Mouse (Mus musculus): Measurements from ENCODE around the gene Kank4.
"Not testable (repeated sequence)": the region's sequence is repeated elsewhere in the genome, so short reads cannot be mapped to it uniquely, and the experiment has no call there.

The Kank4 gene

GRCm38 (mm10) chr4:98831726-98832125, 14.4 kb upstream of the Kank4 start:
- no peak for DNase-seq (ENCODE audit: low read depth, low spot score)

DNA sequence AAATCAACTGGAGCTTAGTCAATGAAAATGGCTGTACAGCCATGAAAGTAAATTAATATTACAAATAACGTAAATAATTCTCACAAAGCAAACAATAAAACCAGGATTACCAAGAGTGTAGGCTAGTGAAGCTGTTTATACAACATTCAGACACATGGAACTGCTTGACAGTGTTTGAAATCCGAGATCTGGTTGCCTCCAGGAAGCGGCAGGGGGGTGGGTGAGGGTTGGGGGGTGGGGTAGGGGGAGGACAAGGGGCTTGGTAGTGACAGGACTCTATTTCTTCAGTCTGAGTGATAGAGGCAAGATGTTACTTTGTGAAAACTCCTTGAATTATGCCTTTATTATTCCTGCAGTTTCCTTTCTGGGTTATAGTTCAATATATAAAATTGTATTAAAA, 9.4 kb upstream of the Kank4 start:
- no peak for DNase-seq (ENCODE audit: low read depth, low spot score)

GRCm38 (mm10) chr4:98823740-98824139, 6.4 kb upstream of the Kank4 start, which contains the start of gene I0C0044D17Rik:
Gene I0C0044D17Rik, minus strand, starts transcription at chr4:98823840.
- DNase-seq (ENCODE audit: low read depth, low spot score) = not testable (repeated sequence)

DNA sequence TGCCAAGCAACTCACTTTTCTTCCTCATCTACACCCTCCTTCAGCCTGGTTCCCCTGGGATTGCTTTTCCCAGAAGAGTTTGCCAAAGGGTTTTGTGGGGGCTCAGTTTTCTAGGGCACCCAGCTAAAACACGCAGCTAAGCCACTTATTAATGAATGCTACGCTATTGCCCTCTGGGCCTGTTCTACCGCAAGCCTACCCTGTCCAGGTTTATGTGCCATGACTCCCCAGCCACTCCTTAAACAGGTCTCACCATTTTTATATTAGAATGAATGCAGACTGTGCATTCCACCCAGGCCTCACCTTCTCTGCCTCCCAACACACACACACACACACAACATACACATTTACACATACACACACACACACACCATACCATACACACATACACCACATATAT, 5.7 kb upstream of the Kank4 start:
- DNase-seq (ENCODE audit: low read depth, low spot score) = no peak

GRCm38 (mm10) chr4:98822478-98822877, 5.1 kb upstream of the Kank4 start:
- DNase-seq (ENCODE audit: low read depth, low spot score) = no peak

GRCm38 (mm10) chr4:98819216-98819755, 1.9 kb upstream of the Kank4 start:
- no peak for DNase-seq (ENCODE audit: low read depth, low spot score)

DNA sequence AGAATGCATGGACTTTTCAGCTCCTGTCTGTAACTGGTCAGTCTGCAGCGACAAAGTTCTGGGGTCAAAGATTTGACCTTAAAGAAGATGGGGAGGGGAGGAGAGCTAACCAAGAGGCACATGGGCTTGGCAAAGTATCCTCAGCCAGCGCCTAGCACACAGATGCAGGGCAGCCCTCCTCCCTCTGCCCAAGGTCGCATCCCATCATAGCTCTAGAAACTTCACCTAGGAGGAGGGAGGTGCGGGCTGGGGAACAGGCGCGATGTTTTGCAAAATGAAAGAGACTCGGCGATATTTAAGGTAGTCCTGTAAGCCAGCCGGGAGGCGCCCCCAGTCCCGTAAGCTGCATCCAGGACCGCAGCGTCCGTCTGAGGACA, 542 bp downstream of the Kank4 start:
- no peak for DNase-seq (ENCODE audit: low read depth, low spot score)

GRCm38 (mm10) chr4:98806306-98806705, 11.0 kb downstream of the Kank4 start:
- no peak for DNase-seq (ENCODE audit: low read depth, low spot score)

DNA sequence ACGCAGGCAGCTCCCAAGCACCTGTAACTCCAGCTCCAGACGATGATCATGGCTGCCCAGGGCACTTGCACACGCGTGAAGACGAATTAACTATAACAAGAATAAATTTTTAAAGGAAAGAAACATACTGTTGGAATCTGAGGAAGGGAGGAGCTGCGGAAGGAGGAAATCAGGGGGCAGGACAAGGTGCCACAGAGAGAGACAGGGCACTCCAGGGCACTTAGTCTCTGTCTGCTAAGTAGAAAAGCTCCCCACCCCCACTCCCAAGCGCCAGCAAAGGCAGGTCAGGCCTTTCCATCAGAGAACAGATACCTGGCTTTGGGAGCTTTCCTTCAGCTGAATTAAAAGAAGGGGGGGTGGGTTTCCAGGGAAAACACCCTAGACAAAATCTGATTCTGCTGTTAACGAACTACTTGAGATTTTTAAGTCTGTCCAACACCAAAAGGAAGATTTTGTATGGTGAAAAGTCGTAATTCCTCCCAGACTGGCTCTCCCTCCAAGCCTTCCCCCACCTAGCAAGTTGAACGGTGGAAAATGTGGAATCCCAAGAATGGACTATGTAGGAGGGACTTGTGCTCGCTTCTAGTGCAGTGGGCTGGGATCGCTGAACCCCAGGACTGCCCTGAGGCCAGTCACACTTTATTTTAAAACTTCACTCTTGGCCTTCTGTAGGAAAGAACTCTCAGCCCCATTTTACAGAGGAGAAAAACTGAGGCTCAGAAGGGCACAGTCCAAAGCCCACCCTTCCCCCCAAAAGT, 11.9 kb downstream of the Kank4 start:
- DNase-seq (ENCODE audit: low read depth, low spot score) = peak; percentile 85

DNA sequence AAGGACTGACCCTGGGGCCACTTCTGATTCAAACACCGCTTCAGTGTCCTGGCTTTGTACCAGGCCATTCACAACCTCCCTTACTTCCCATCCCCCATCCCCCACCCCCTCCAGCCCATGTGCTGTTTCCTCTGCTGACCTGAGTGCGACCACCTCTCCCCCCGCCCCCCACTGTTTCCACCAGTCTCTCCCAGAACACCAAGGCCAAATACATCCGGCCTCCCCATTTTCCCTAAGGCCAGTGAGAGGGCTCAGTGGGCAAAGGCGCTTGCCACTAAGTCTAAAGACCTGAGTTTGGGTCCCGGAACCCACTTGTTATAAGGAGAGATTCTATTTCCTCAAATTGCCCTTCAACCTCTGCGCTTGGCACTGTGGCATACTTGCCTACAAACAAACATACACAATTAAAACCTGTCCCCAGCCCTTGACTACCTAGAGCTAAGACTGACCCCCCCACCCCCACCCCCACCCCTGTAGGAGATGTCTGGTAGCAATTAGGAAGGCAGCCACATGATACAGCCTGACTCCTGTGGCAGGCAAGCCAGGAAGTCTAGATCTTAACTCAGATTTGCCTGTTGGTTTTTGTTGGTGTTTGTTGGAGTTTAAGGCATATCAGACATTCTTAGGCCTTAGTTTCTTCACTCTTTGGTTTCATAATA, 12.7 kb downstream of the Kank4 start:
- peak; percentile 75 for DNase-seq (ENCODE audit: low read depth, low spot score)

DNA sequence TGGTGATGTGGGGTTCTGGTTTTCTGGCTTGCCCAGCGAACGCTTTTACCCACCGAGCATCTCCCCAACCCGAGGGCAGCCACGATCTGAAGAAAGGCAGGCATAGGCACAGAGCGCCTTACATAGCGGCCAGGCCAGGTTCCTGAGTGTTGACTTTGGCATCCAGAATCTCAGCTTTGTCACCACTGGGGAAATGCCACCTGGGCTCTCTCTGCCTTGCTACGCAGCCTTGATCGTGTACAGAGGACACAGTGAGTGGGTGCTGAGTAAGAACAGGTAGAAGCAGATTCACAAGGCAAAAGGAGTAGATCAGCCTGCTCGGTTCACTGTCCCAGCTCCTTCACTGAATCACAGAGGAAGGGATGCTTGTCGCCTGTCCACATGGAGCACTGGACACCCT, 15.6 kb downstream of the Kank4 start:
- DNase-seq (ENCODE audit: low read depth, low spot score) = no peak

- DNase-seq (ENCODE audit: low read depth, low spot score) = no peak
Observed at GRCm38 (mm10) chr4:98800824-98801223, 16.5 kb downstream of the Kank4 start.

- peak; percentile 56 for DNase-seq (ENCODE audit: low read depth, low spot score)
Observed at GRCm38 (mm10) chr4:98796591-98797341, 20.6 kb downstream of the Kank4 start.

GRCm38 (mm10) chr4:98795241-98795640, 22.1 kb downstream of the Kank4 start:
- DNase-seq (ENCODE audit: low read depth, low spot score) = no peak

GRCm38 (mm10) chr4:98793486-98793885, 23.9 kb downstream of the Kank4 start:
- peak; percentile 62 for DNase-seq (ENCODE audit: low read depth, low spot score)

- DNase-seq (ENCODE audit: low read depth, low spot score) = peak; percentile 62
Observed at GRCm38 (mm10) chr4:98790721-98791120, 26.6 kb downstream of the Kank4 start.

DNA sequence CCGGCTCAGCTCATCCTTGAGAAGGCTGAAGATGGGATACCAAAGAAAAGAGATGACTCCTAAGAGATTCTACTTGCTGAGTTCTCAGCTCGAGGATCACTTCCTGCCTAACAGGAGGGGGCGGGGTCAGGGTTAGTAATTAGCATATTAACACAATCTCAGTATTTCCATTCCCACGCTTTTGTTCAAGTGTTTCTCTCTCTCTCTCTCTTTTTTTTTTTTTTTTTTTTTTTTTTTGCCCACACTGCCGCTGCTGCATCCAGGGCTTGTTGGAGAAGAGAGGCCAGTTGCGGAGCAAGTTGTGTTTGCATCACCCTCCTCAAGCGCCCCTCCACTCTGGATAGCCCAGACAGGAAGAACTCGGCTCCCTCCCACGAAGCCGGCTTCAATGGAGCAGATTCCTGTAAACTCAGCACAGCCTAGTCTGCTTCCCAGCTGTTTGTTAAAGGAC, 27.5 kb downstream of the Kank4 start:
- peak; percentile 79 for DNase-seq (ENCODE audit: low read depth, low spot score)

DNA sequence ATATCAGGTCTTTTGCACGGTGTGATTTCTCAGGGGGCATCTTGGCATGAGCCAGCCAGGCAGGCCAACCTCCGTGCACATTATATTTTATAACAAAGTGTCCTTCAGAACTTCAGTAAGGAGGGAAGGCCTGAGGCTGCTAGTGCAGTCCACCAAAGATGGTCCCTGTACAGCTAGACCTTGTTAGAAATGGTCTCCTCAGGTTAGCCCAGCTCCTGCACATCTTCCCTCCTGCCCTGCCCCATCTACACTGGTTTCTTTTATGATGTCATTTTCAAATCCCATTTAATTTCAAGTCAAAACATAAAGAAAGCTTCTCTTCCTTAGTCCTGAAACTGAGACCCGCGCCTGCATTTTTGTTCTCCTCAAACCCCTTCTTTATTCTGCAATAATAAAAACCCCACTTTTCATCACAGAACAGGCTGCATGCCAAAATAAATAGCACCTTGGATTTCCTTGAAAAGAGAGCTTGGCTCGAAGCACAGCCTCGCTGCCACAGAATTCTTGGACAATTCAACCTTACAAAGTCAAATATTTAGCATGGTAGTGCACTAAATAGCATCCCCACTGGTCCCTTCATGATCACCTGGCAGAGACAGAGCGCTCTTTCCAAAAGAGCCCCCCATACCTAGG, 28.1 kb downstream of the Kank4 start:
- no peak for DNase-seq (ENCODE audit: low read depth, low spot score)

- peak; percentile 86 for DNase-seq (ENCODE audit: low read depth, low spot score)
Observed at GRCm38 (mm10) chr4:98786281-98786680, 31.1 kb downstream of the Kank4 start.

DNA sequence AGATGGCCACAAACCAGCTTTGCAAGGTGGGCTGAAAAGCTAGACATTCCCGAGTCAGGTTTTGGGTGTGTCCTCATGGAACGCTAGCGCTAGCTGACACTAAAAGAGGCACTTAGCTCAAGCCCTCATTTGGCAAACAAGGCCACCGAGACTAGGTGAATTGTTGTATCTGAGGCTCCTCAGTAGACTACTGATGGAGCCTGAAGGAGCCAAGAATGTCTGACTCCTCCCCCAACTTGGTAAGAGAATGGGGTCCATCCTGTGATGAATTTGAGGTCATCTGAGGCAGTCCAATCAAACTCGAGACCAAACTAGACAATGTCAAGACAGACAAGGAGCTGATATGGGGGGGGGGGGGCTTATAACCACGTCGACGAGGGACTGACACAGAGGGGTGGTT, 31.5 kb downstream of the Kank4 start:
- peak; percentile 75 for DNase-seq (ENCODE audit: low read depth, low spot score)

GRCm38 (mm10) chr4:98778219-98778618, 39.1 kb downstream of the Kank4 start:
- no peak for DNase-seq (ENCODE audit: low read depth, low spot score)

DNA sequence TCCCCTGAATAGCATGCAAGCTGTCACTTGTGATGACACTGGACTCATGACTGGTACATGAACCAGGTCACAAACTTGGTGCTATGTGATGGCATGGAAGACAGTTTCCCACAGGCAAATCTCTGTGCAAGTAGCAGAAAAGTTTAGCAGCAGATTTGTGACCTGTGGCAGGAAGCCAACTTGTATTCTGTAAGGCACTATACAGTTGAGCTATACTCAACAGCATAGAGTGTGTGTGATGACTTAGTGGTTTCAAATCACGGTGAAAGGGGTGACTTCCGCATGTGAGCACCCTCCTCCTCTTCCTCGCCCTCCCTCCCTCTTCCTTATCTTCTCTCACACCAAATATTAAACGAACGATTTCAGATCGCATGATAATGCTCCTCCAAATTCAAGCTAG, 39.9 kb downstream of the Kank4 start:
- DNase-seq (ENCODE audit: low read depth, low spot score) = no peak
